Mouse (Mus musculus) neural tube, embryonic 11.5 days (tissue): ENCODE results near the gene Phldb2. TPM values are rescaled to one million over a fixed set of nuclear protein-coding genes. Genes with fewer than 3 reads are reported as not detected.

Source experiments
- ATAC-seq: fragments of 200-750 bp; cut with Nextera tagmentation; 2 replicates; pipeline ENCODE4 v1.8.0; 2017; ENCODE audit warnings: moderate number of reproducible peaks, mild to moderate bottlenecking, moderate TSS enrichment, moderate library complexity; ENCODE audit not compliant: insufficient read depth, low FRiP score, low TSS enrichment
- DNase-seq: peaks from one replicate; pipeline ENCODE4 v3.0.0-alpha.2; 2015; ENCODE audit warnings: low spot score
- H3K27ac ChIP-seq: fragments of 300-500 bp; sonication (generic); 2 replicates; pipeline ENCODE4 v1.5.1; 2014; ENCODE audit warnings: low read depth, mild to moderate bottlenecking, low read length
- H3K27me3 ChIP-seq: fragments of 300-500 bp; sonication (generic); 2 replicates; pipeline ENCODE4 v1.6.1; 2014; ENCODE audit warnings: mild to moderate bottlenecking, low read length, mixed read lengths; ENCODE audit not compliant: control insufficient read depth, insufficient read depth
- H3K36me3 ChIP-seq: fragments of 300-500 bp; sonication (generic); 2 replicates; pipeline ENCODE4 v1.6.1; 2014; ENCODE audit warnings: mild to moderate bottlenecking, low read length, moderate library complexity, mixed read lengths; ENCODE audit not compliant: control insufficient read depth, insufficient read depth
- H3K4me1 ChIP-seq: fragments of 300-500 bp; sonication (generic); 2 replicates; pipeline ENCODE4 v1.6.1; 2014; ENCODE audit warnings: low read length, mixed read lengths; ENCODE audit not compliant: control insufficient read depth, insufficient read depth
- H3K4me2 ChIP-seq: fragments of 300-500 bp; sonication (generic); 2 replicates; pipeline ENCODE4 v1.6.1; 2014; ENCODE audit warnings: low read depth, mild to moderate bottlenecking, moderate library complexity
- H3K4me3 ChIP-seq: fragments of 300-500 bp; sonication (generic); 2 replicates; pipeline ENCODE4 v1.5.1; 2014; ENCODE audit warnings: low read depth, low read length
- H3K9ac ChIP-seq: fragments of 300-500 bp; sonication (generic); 2 replicates; pipeline ENCODE4 v1.6.1; 2014; ENCODE audit warnings: mild to moderate bottlenecking, low read length
- H3K9me3 ChIP-seq: fragments of 300-500 bp; sonication (generic); 2 replicates; pipeline ENCODE4 v1.6.1; 2016; ENCODE audit warnings: low read length; ENCODE audit not compliant: control insufficient read depth
- WGBS: fragments of 180-500 bp; shearing (Covaris S2); extraction: QIAGEN DNeasy Blood & Tissue Kit; methylation state at CpG from one replicate; pipeline ENCODE4 v1.1.7; 2014; 5-methylcytosine and 5-hydroxymethylcytosine counted together
- polyA plus RNA-seq: library from polyadenylated mRNA; unstranded; fragments of >200 nt; fragmentation: Nextera tagmentation; extraction: Ambion mirVana; gene quantifications from 2 replicates; pipeline ENCODE4 v1.2.1, GENCODE M21; 2014

Gene Phldb2
- polyA plus RNA-seq, 1 experiment from 2014 or later = 31.4 TPM

GRCm38 (mm10) chr16:45737880-45738279, 215.5 kb downstream of the Phldb2 start:
- Histone ChIP-seq H3K9me3 (no peaks in the 10 kb centered on the region), H3K36me3 (peaks cover 2% of the 10 kb centered on the region; the same call in 1 of the 2 replicates), H3K9ac (no peak overlapping the region), H3K27ac (no peak overlapping the region), H3K4me2 (no peak overlapping the region), H3K4me3 (no peak overlapping the region), H3K4me1 (peaks cover 7% of the 10 kb centered on the region; the same call in 1 of the 2 replicates), H3K27me3 (no peaks in the 10 kb centered on the region)
- 93% methylated on average over 8 of the region's 8 CpGs for WGBS
- DNase-seq (no peak), ATAC-seq (no peak)

GRCm38 (mm10) chr16:45736724-45737123, 216.7 kb downstream of the Phldb2 start:
- Histone ChIP-seq H3K9me3 (no peaks in the 10 kb centered on the region), H3K27ac (no peak overlapping the region), H3K4me1 (peaks cover 7% of the 10 kb centered on the region; the same call in 1 of the 2 replicates), H3K4me2 (no peak overlapping the region), H3K9ac (no peak overlapping the region), H3K36me3 (peaks cover 2% of the 10 kb centered on the region; the same call in 1 of the 2 replicates), H3K4me3 (no peak overlapping the region), H3K27me3 (no peaks in the 10 kb centered on the region)
- 95% methylated on average over 3 of the region's 3 CpGs for WGBS
- ATAC-seq = no peak
- DNase-seq = no peak

GRCm38 (mm10) chr16:45729163-45729562, 224.2 kb downstream of the Phldb2 start:
- H3K27ac ChIP-seq = no peak overlapping the region
- DNase-seq (no peak), ATAC-seq (no peak)
- 82% methylated on average over 5 of the region's 5 CpGs for WGBS
- 0 out of 2 replicates have a peak, but pooled peaks cover 4% of the 10 kb centered on the region for H3K4me1 ChIP-seq
- H3K4me2 ChIP-seq = no peak overlapping the region
- H3K36me3 ChIP-seq = no peaks in the 10 kb centered on the region; the same call in 1 of the 2 replicates
- H3K9ac ChIP-seq = no peak overlapping the region
- H3K27me3 ChIP-seq = no peaks in the 10 kb centered on the region
- no peak overlapping the region for H3K4me3 ChIP-seq
- no peaks in the 10 kb centered on the region for H3K9me3 ChIP-seq

GRCm38 (mm10) chr16:45724742-45725102, 228.7 kb downstream of the Phldb2 start:
- H3K4me2 ChIP-seq = peak overlapping the region; percentile 57
- DNase-seq = peak; percentile 85
- 1% methylated on average over 10 of the region's 10 CpGs for WGBS
- peak overlapping the region; percentile 86 for H3K9ac ChIP-seq
- 0 out of 2 replicates have a peak, but pooled peaks cover 4% of the 10 kb centered on the region for H3K36me3 ChIP-seq
- H3K4me3 ChIP-seq = peak overlapping the region; percentile 72
- peak overlapping the region; percentile 95 for H3K27ac ChIP-seq
- H3K27me3 ChIP-seq = no peaks in the 10 kb centered on the region
- H3K4me1 ChIP-seq = peaks cover 4% of the 10 kb centered on the region; the same call in 1 of the 2 replicates
- no peaks in the 10 kb centered on the region for H3K9me3 ChIP-seq
- peak; percentile 87 for ATAC-seq

GRCm38 (mm10) chr16:45724061-45724741, 229.2 kb downstream of the Phldb2 start, which contains the start of gene Tagln3:
Gene Tagln3, minus strand, starts transcription at chr16:45724608.
- no peaks in the 10 kb centered on the region for H3K9me3 ChIP-seq
- H3K9ac ChIP-seq = peak within 1 kb of the TSS; percentile 86
- H3K4me1 ChIP-seq = peaks cover 4% of the 10 kb centered on the region; the same call in 1 of the 2 replicates
- H3K27me3 ChIP-seq = no peaks in the 10 kb centered on the region
- H3K36me3 ChIP-seq = 0 out of 2 replicates have a peak, but pooled peaks cover 7% of the 10 kb centered on the region
- H3K4me2 ChIP-seq = peak within 1 kb of the TSS; percentile 57
- ATAC-seq (peak; percentile 90), DNase-seq (peak; percentile 87)
- H3K4me3 ChIP-seq = peak within 1 kb of the TSS; percentile 72
- peak within 1 kb of the TSS; percentile 95 for H3K27ac ChIP-seq
- under 1% methylated on average over 30 of the region's 30 CpGs for WGBS

GRCm38 (mm10) chr16:45723172-45723901, 230.1 kb downstream of the Phldb2 start:
- DNase-seq (peak; percentile 53), ATAC-seq (peak; percentile 28)
- no peaks in the 10 kb centered on the region for H3K27me3 ChIP-seq
- peaks cover 13% of the 10 kb centered on the region for H3K36me3 ChIP-seq
- peak overlapping the region; percentile 72 for H3K4me3 ChIP-seq
- peaks cover 4% of the 10 kb centered on the region; the same call in 1 of the 2 replicates for H3K4me1 ChIP-seq
- H3K4me2 ChIP-seq = peak overlapping the region; percentile 57
- no peaks in the 10 kb centered on the region for H3K9me3 ChIP-seq
- peak overlapping the region; percentile 95 for H3K27ac ChIP-seq
- H3K9ac ChIP-seq = peak overlapping the region; percentile 86
- 36% methylated on average over 6 of the region's 6 CpGs for WGBS

- H3K27me3 ChIP-seq = no peaks in the 10 kb centered on the region
- no peaks in the 10 kb centered on the region for H3K9me3 ChIP-seq
- H3K9ac ChIP-seq = peak overlapping the region; percentile 86
- WGBS = 56% methylated on average over 3 of the region's 3 CpGs
- ATAC-seq = no peak
- DNase-seq = no peak
- H3K36me3 ChIP-seq = peaks cover 16% of the 10 kb centered on the region
- H3K4me2 ChIP-seq = peak overlapping the region; percentile 57
- H3K27ac ChIP-seq = peak overlapping the region; percentile 95
- peak overlapping the region; percentile 72 for H3K4me3 ChIP-seq
- peaks cover 4% of the 10 kb centered on the region; the same call in 1 of the 2 replicates for H3K4me1 ChIP-seq
These were observed 230.9 kb downstream of the Phldb2 start for GRCm38 (mm10) chr16:45722460-45722951.

- H3K4me1 ChIP-seq = no peaks in the 10 kb centered on the region; the same call in 1 of the 2 replicates
- H3K4me2 ChIP-seq = no peak overlapping the region
- no peak for DNase-seq
- no peaks in the 10 kb centered on the region for H3K27me3 ChIP-seq
- H3K4me3 ChIP-seq = no peak overlapping the region
- WGBS = 84% methylated on average over 10 of the region's 10 CpGs
- no peak overlapping the region for H3K9ac ChIP-seq
- H3K9me3 ChIP-seq = no peaks in the 10 kb centered on the region
- H3K36me3 ChIP-seq = peaks cover 21% of the 10 kb centered on the region
- H3K27ac ChIP-seq = no peak overlapping the region
- ATAC-seq = no peak
These were observed 233.3 kb downstream of the Phldb2 start for GRCm38 (mm10) chr16:45720022-45720630.
